Mouse (Mus musculus): Measurements from ENCODE around the gene Pced1a.

GRCm38 (mm10) chr2:130472908-130473510 lies 48.5 kb upstream of the Pced1a start:
- no peak for TF ChIP-seq CTCF (IDR thresholded peaks at IDR 0.05; ENCODE audit: borderline replicate concordance, insufficient read depth, low read depth, low read length)
- TF ChIP-seq POLR2A (IDR thresholded peaks at IDR 0.05; ENCODE audit: borderline replicate concordance, insufficient read depth, low read length), result no peak

Data from cerebellum, adult 2 months (tissue).